ENCODE assay signal across 39 mouse cellular contexts in genomic region chr5:135971876-135972275, GRCm38 (mm10). TPM values are rescaled to one million over a fixed set of nuclear protein-coding genes. Genes with fewer than 3 reads are reported as not detected.
"Had no signal": no experiment of that assay in that cellular context is flagged by ENCODE, and none has a peak within 500 bp of the region (broad histone marks: within the 10 kb centered on the region; RNA-seq: fewer than 3 reads in every experiment).

No protein-coding gene starts in this region.

- H3K36me3 ChIP-seq: heart, embryonic 10.5 days; heart, embryonic 12.5 days; hindbrain, embryonic 10.5 days; hindbrain, embryonic 12.5 days; intestine, embryonic 15.5 days; limb, embryonic 10.5 days; limb, embryonic 12.5 days; liver, embryonic 13.5 days; liver, embryonic 15.5 days had no signal

- H3K27me3 ChIP-seq: heart, embryonic 12.5 days; hindbrain, embryonic 12.5 days; intestine, embryonic 15.5 days; limb, embryonic 12.5 days; liver, embryonic 13.5 days; liver, embryonic 15.5 days had no signal

- ATAC-seq: hindbrain, embryonic 16.5 days; inflammation-experienced regulatory T-cells, adult 6 months; intestine, embryonic 15.5 days; intestine, postnatal 0 days; liver, postnatal 0 days had no signal

- H3K27ac ChIP-seq: gastrocnemius, adult 2 months; heart, embryonic 10.5 days; hindbrain, embryonic 10.5 days; hindbrain, embryonic 12.5 days; hindbrain, embryonic 14.5 days; intestine, embryonic 15.5 days; left cerebral cortex, adult 2 months; limb, embryonic 10.5 days; limb, embryonic 12.5 days; liver, embryonic 13.5 days; liver, embryonic 15.5 days had no signal

- H3K4me1 ChIP-seq: heart, embryonic 12.5 days; hindbrain, embryonic 12.5 days; limb, embryonic 12.5 days had no signal

- H3K9me3 ChIP-seq: heart, embryonic 10.5 days; heart, embryonic 12.5 days; hindbrain, embryonic 10.5 days; hindbrain, embryonic 12.5 days; intestine, embryonic 15.5 days; limb, embryonic 10.5 days; limb, embryonic 12.5 days; liver, embryonic 13.5 days; liver, embryonic 15.5 days had no signal

- H3K9ac ChIP-seq: heart, embryonic 12.5 days; hindbrain, embryonic 12.5 days; hindbrain, embryonic 14.5 days; intestine, embryonic 15.5 days; limb, embryonic 12.5 days; liver, embryonic 13.5 days; liver, embryonic 15.5 days; liver, postnatal 0 days had no signal

- DNase-seq: gastrocnemius, adult 2 months; gastrocnemius, postnatal 10 days; gastrocnemius, postnatal 25 days; heart, adult 18-20 months; heart, postnatal 10 days; heart, postnatal 4 days; kidney, adult 18-20 months; kidney, adult 8-10 months; kidney, postnatal 10 days; kidney, postnatal 25 days; kidney, postnatal 4 days; liver; liver, embryonic 13.5 days; liver, postnatal 0 days had no signal

- H3K4me3 ChIP-seq: gastrocnemius, adult 2 months; heart, embryonic 10.5 days; heart, embryonic 12.5 days; hindbrain, embryonic 10.5 days; hindbrain, embryonic 12.5 days; intestine, embryonic 15.5 days; left cerebral cortex, adult 2 months; limb, embryonic 10.5 days; limb, embryonic 12.5 days; liver, embryonic 13.5 days; liver, embryonic 15.5 days had no signal

RNA-seq across cellular contexts. Expression of gene Zp3, which starts 8.0 kb away (rescaled TPM):
- total RNA-seq: gastrocnemius, adult 2 months; gastrocnemius, postnatal 10 days; gastrocnemius, postnatal 25 days; gastrocnemius, postnatal 4 days; granulocyte monocyte progenitor cell, adult 5-6 weeks; heart, adult 18-20 months; heart, adult 8-10 months; heart, postnatal 10 days; heart, postnatal 25 days; heart, postnatal 4 days; layer of hippocampus, postnatal 10 days; layer of hippocampus, postnatal 25 days; left cerebral cortex, adult 2 months; left cerebral cortex, postnatal 14 days; left cerebral cortex, postnatal 36 days had no signal
- polyA plus RNA-seq: heart, embryonic 10.5 days; heart, embryonic 14.5 days; heart, embryonic 16.5 days; hindbrain, embryonic 10.5 days; hindbrain, embryonic 14.5 days; hindbrain, embryonic 16.5 days; inflammation-experienced regulatory T-cells, adult 6 months; intestine, postnatal 0 days; kidney, embryonic 14.5 days; limb, embryonic 10.5 days; limb, embryonic 12.5 days; liver, embryonic 11.5 days; liver, embryonic 13.5 days; liver, embryonic 15.5 days; liver, postnatal 0 days had no signal
